Mouse (Mus musculus) brain, embryonic 14.5 days (tissue): ENCODE data around the gene Slitrk1.

Experiments used
- CTCF ChIP-seq: fragments of 200-500 bp; IDR thresholded peaks from 2 replicates; pipeline ENCODE4 v1.5.1; 2012; ENCODE audit warnings: inconsistent platforms, mild to moderate bottlenecking, moderate library complexity, borderline replicate concordance; ENCODE audit not compliant: insufficient read depth, insufficient read length; ENCODE audit errors: extremely low read depth
- POLR2A ChIP-seq: fragments of 200-500 bp; IDR thresholded peaks from 2 replicates; pipeline ENCODE4 v1.6.1; 2012; ENCODE audit warnings: mild to moderate bottlenecking, inconsistent platforms, borderline replicate concordance; ENCODE audit not compliant: poor library complexity, insufficient read depth, insufficient read length, severe bottlenecking; ENCODE audit errors: extremely low read depth

GRCm38 (mm10) chr14:108895456-108895855 lies 18.5 kb downstream of the Slitrk1 start:
- TF ChIP-seq CTCF (no peak), POLR2A (no peak)
